Mouse (Mus musculus): ENCODE data around the gene Gabrb1. TPM values are rescaled to one million over a fixed set of nuclear protein-coding genes. Genes with fewer than 3 reads are reported as not detected.

The Gabrb1 gene
- polyA plus RNA-seq, 1 experiment from 2014 or later = 2.1 TPM

- H3K27me3 ChIP-seq (replicated peaks) = no peaks in the 10 kb centered on the region
- no peak for ATAC-seq (ENCODE audit: low FRiP score, low read depth)
- H3K4me2 ChIP-seq (replicated peaks) = no peak overlapping the region
- no peak overlapping the region for H3K9ac ChIP-seq
- WGBS = 75% methylated on average over 1 of the region's 1 CpGs
- no peaks in the 10 kb centered on the region for H3K9me3 ChIP-seq
- no peaks in the 10 kb centered on the region for H3K4me1 ChIP-seq
- H3K27ac ChIP-seq = no peak overlapping the region
- H3K36me3 ChIP-seq = no peaks in the 10 kb centered on the region
- no peak overlapping the region for H3K4me3 ChIP-seq
Observed at GRCm38 (mm10) chr5:72173521-72173920, 515.6 kb downstream of the Gabrb1 start.

- Histone ChIP-seq H3K9me3 (no peaks in the 10 kb centered on the region), H3K4me1 (no peaks in the 10 kb centered on the region), H3K4me2 (replicated peaks) (peak overlapping the region; percentile 25; the same call in 1 of the 2 replicates), H3K36me3 (no peaks in the 10 kb centered on the region), H3K9ac (no peak overlapping the region), H3K27me3 (replicated peaks) (no peaks in the 10 kb centered on the region), H3K27ac (no peak overlapping the region), H3K4me3 (no peak overlapping the region)
- 83% methylated on average over 4 of the region's 4 CpGs for WGBS
- ATAC-seq (ENCODE audit: low FRiP score, low read depth) = no peak
Observed at GRCm38 (mm10) chr5:72175050-72175449, 517.1 kb downstream of the Gabrb1 start.

- WGBS = 36% methylated on average over 7 of the region's 7 CpGs
- peak; percentile 30; the same call in 1 of the 2 replicates for ATAC-seq (ENCODE audit: low FRiP score, low read depth)
- H3K4me3 ChIP-seq = no peak overlapping the region
Observed at GRCm38 (mm10) chr5:72175530-72175929, 517.6 kb downstream of the Gabrb1 start.

GRCm38 (mm10) chr5:72181194-72181593, 523.3 kb downstream of the Gabrb1 start:
- no peaks in the 10 kb centered on the region for H3K9me3 ChIP-seq
- no peak overlapping the region for H3K9ac ChIP-seq
- WGBS = 37% methylated on average over 1 of the region's 1 CpGs
- ATAC-seq (ENCODE audit: low FRiP score, low read depth) = no peak
- no peaks in the 10 kb centered on the region for H3K27me3 ChIP-seq (replicated peaks)
- H3K36me3 ChIP-seq = no peaks in the 10 kb centered on the region
- no peak overlapping the region for H3K4me3 ChIP-seq
- no peaks in the 10 kb centered on the region for H3K4me1 ChIP-seq
- no peak overlapping the region for H3K4me2 ChIP-seq (replicated peaks)
- H3K27ac ChIP-seq = no peak overlapping the region

More at GRCm38 (mm10) chr5:72175530-72175929, 517.6 kb downstream of the Gabrb1 start:
- Histone ChIP-seq H3K9ac (no peak overlapping the region), H3K4me1 (no peaks in the 10 kb centered on the region), H3K27me3 (replicated peaks) (no peaks in the 10 kb centered on the region), H3K36me3 (no peaks in the 10 kb centered on the region), H3K9me3 (no peaks in the 10 kb centered on the region), H3K4me2 (replicated peaks) (peak overlapping the region; percentile 25), H3K27ac (no peak overlapping the region)

GRCm38 (mm10) chr5:72182804-72183203, 524.9 kb downstream of the Gabrb1 start:
- WGBS = 90% methylated on average over 4 of the region's 4 CpGs
- Histone ChIP-seq H3K27ac (no peak overlapping the region), H3K9me3 (no peaks in the 10 kb centered on the region), H3K27me3 (replicated peaks) (no peaks in the 10 kb centered on the region), H3K4me1 (no peaks in the 10 kb centered on the region), H3K36me3 (no peaks in the 10 kb centered on the region), H3K4me3 (no peak overlapping the region), H3K9ac (no peak overlapping the region), H3K4me2 (replicated peaks) (no peak overlapping the region)
- no peak for ATAC-seq (ENCODE audit: low FRiP score, low read depth)

- Histone ChIP-seq H3K4me1 (no peaks in the 10 kb centered on the region), H3K9ac (no peak overlapping the region), H3K27me3 (replicated peaks) (no peaks in the 10 kb centered on the region), H3K27ac (no peak overlapping the region), H3K4me2 (replicated peaks) (no peak overlapping the region), H3K4me3 (no peak overlapping the region), H3K9me3 (no peaks in the 10 kb centered on the region), H3K36me3 (no peaks in the 10 kb centered on the region)
- no peak for ATAC-seq (ENCODE audit: low FRiP score, low read depth)
- WGBS = 85% methylated on average over 6 of the region's 6 CpGs
Observed at GRCm38 (mm10) chr5:72183929-72184328, 526.0 kb downstream of the Gabrb1 start.

- Histone ChIP-seq H3K4me3 (no peak overlapping the region), H3K27me3 (replicated peaks) (no peaks in the 10 kb centered on the region), H3K4me2 (replicated peaks) (no peak overlapping the region), H3K9ac (no peak overlapping the region), H3K27ac (no peak overlapping the region), H3K36me3 (no peaks in the 10 kb centered on the region), H3K4me1 (no peaks in the 10 kb centered on the region), H3K9me3 (no peaks in the 10 kb centered on the region)
- no peak for ATAC-seq (ENCODE audit: low FRiP score, low read depth)
- 89% methylated on average over 13 of the region's 13 CpGs for whole genome bisulfite sequencing
Observed at GRCm38 (mm10) chr5:72184437-72185100, 526.7 kb downstream of the Gabrb1 start.

GRCm38 (mm10) chr5:72191154-72191553, 533.2 kb downstream of the Gabrb1 start:
- H3K9ac ChIP-seq = no peak overlapping the region
- no peak overlapping the region for H3K27ac ChIP-seq
- H3K27me3 ChIP-seq (replicated peaks) = no peaks in the 10 kb centered on the region
- H3K4me2 ChIP-seq (replicated peaks) = no peak overlapping the region
- 83% methylated on average over 7 of the region's 7 CpGs for whole genome bisulfite sequencing
- H3K36me3 ChIP-seq = no peaks in the 10 kb centered on the region
- H3K9me3 ChIP-seq = no peaks in the 10 kb centered on the region
- H3K4me3 ChIP-seq = no peak overlapping the region
- no peak for ATAC-seq (ENCODE audit: low FRiP score, low read depth)
- H3K4me1 ChIP-seq = no peaks in the 10 kb centered on the region

- Histone ChIP-seq H3K4me2 (replicated peaks) (no peak overlapping the region), H3K9me3 (no peaks in the 10 kb centered on the region), H3K27ac (no peak overlapping the region), H3K4me3 (no peak overlapping the region), H3K4me1 (no peaks in the 10 kb centered on the region), H3K9ac (no peak overlapping the region), H3K27me3 (replicated peaks) (no peaks in the 10 kb centered on the region), H3K36me3 (no peaks in the 10 kb centered on the region)
- no peak for ATAC-seq (ENCODE audit: low FRiP score, low read depth)
- 89% methylated on average over 5 of the region's 5 CpGs for WGBS
Observed at GRCm38 (mm10) chr5:72191932-72192331, 534.0 kb downstream of the Gabrb1 start.

GRCm38 (mm10) chr5:72195442-72195841, 537.5 kb downstream of the Gabrb1 start:
- Histone ChIP-seq H3K9me3 (no peaks in the 10 kb centered on the region), H3K27ac (no peak overlapping the region), H3K36me3 (no peaks in the 10 kb centered on the region), H3K4me1 (no peaks in the 10 kb centered on the region), H3K4me3 (no peak overlapping the region), H3K27me3 (replicated peaks) (no peaks in the 10 kb centered on the region), H3K9ac (no peak overlapping the region), H3K4me2 (replicated peaks) (no peak overlapping the region)
- 80% methylated on average over 1 of the region's 1 CpGs for WGBS
- no peak for ATAC-seq (ENCODE audit: low FRiP score, low read depth)

Other genes starting within 250 kb of the Gabrb1 start
- not detected in 2 replicates for gene Cox7b2, start 109.9 kb upstream of the Gabrb1 start, polyA plus RNA-seq (2016; fragmentation: Nextera tagmentation; extraction: Ambion mirVana)
- gene Gabra4, start 195 bp downstream of the Gabrb1 start, polyA plus RNA-seq (2016; fragmentation: Nextera tagmentation; extraction: Ambion mirVana) = 3.6 and 3.9 TPM in 2 replicates